Mouse (Mus musculus) forebrain, embryonic 13.5 days (tissue): ENCODE measurements at regions not wholly inside any gene's neighbourhood (a gene's known extent, or its start where the extent isn't known, plus 50 kb on each side); places are given as distances from the start of the nearest gene placed in this dataset.
"Not testable (repeated sequence)": the region's sequence is repeated elsewhere in the genome, so short reads cannot be mapped to it uniquely, and the experiment has no call there.

Experiments
- ATAC-seq: fragments of 200-750 bp; cut with Nextera tagmentation; 2 replicates; pipeline ENCODE4 v1.8.0; 2017
- H3K27ac ChIP-seq: fragments of 300-500 bp; sonication (generic); 2 replicates; pipeline ENCODE4 v1.5.1; 2015; ENCODE audit warnings: inconsistent platforms, mild to moderate bottlenecking, moderate library complexity
- H3K27me3 ChIP-seq: fragments of 300-500 bp; sonication (generic); 2 replicates; pipeline ENCODE4 v1.6.1; 2015; ENCODE audit warnings: mild to moderate bottlenecking, inconsistent platforms
- H3K36me3 ChIP-seq: fragments of 300-500 bp; sonication (generic); 2 replicates; pipeline ENCODE4 v1.6.1; 2015; ENCODE audit warnings: mild to moderate bottlenecking, inconsistent platforms; ENCODE audit not compliant: poor library complexity, severe bottlenecking
- H3K4me1 ChIP-seq: fragments of 300-500 bp; sonication (generic); 2 replicates; pipeline ENCODE4 v1.6.1; 2015; ENCODE audit warnings: inconsistent platforms
- H3K4me2 ChIP-seq: fragments of 300-500 bp; sonication (generic); 2 replicates; pipeline ENCODE4 v1.6.1; 2015; ENCODE audit warnings: inconsistent platforms, mild to moderate bottlenecking, moderate library complexity
- H3K4me3 ChIP-seq: fragments of 300-500 bp; sonication (generic); 2 replicates; pipeline ENCODE4 v1.5.1; 2015; ENCODE audit warnings: mild to moderate bottlenecking, inconsistent platforms
- H3K9ac ChIP-seq: fragments of 300-500 bp; sonication (generic); 2 replicates; pipeline ENCODE4 v1.6.1; 2015; ENCODE audit warnings: mild to moderate bottlenecking, inconsistent platforms
- H3K9me3 ChIP-seq: fragments of 300-500 bp; sonication (generic); replicated peaks from 2 replicates; pipeline ENCODE4 v1.6.1; 2016; ENCODE audit warnings: inconsistent platforms
- WGBS: fragments of 180-500 bp; shearing (Covaris S2); methylation state at CpG from one replicate; pipeline ENCODE4 v1.1.7; 2015; 5-methylcytosine and 5-hydroxymethylcytosine counted together

GRCm38 (mm10) chr11:16607900-16608422 is 99.7 kb upstream of the Sec61g start:
- H3K27ac ChIP-seq, H3K9ac ChIP-seq, H3K9me3 ChIP-seq, H3K36me3 ChIP-seq, ATAC-seq, H3K4me2 ChIP-seq, H3K4me1 ChIP-seq, H3K4me3 ChIP-seq, H3K27me3 ChIP-seq: not testable (repeated sequence)
- 66% methylated on average over 3 of the region's 3 CpGs for WGBS

- no peak overlapping the region for H3K9ac ChIP-seq
- H3K9me3 ChIP-seq = no peaks in the 10 kb centered on the region
- H3K4me2 ChIP-seq = no peak overlapping the region
- H3K27ac ChIP-seq = no peak overlapping the region
- no peaks in the 10 kb centered on the region for H3K27me3 ChIP-seq
- WGBS = 72% methylated on average over 2 of the region's 2 CpGs
- no peak for ATAC-seq
- H3K4me3 ChIP-seq = no peak overlapping the region
- no peaks in the 10 kb centered on the region for H3K4me1 ChIP-seq
- no peaks in the 10 kb centered on the region for H3K36me3 ChIP-seq
These were observed 103.5 kb upstream of the Sec61g start for GRCm38 (mm10) chr11:16611741-16612140.

DNA sequence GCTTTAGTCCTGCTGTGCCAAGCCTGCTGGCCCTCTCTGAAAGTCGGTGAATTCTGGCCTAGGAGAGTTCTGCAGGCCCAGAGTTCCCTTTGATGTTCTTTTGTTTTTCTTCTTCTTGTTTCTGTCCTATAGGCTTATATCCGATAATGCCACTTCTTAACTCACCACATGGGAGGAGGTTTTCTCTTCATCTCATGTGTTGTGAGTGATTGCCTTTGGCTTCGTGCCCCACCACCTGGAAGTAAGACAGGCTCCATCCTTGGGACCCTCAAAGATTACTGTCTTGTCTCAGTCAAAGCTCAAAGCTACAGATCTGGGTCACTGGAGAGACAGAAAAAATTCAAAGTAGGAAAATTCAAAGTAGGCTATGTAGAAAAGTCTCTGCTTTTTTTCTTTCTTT is 104.2 kb upstream of the Sec61g start:
- no peaks in the 10 kb centered on the region for H3K9me3 ChIP-seq
- no peaks in the 10 kb centered on the region for H3K4me1 ChIP-seq
- H3K36me3 ChIP-seq = no peaks in the 10 kb centered on the region
- no peak overlapping the region for H3K27ac ChIP-seq
- H3K4me3 ChIP-seq = no peak overlapping the region
- no peaks in the 10 kb centered on the region for H3K27me3 ChIP-seq
- 72% methylated on average over 3 of the region's 3 CpGs for WGBS
- no peak for ATAC-seq
- H3K4me2 ChIP-seq = no peak overlapping the region
- no peak overlapping the region for H3K9ac ChIP-seq

DNA sequence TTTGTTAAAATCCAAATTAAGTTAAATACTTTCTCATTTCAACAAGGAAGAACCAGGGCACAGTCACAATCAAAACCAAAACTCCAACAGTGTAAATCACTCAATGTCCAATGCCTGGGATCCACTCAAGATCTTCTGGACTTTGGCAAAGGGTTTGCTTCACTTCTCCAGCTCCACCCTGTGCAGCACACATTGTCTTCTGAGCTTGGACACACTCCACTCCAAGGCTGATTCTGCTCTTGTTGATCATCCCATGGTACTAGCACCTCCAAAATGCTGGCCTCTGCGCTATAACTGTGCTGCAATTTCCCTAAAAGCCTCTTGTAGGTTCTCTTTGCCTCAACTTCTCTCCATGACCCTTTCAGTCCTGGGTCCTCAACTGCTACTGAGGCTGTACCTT is 111.5 kb upstream of the Sec61g start:
- WGBS = 85% methylated on average over 1 of the region's 1 CpGs
- no peaks in the 10 kb centered on the region for H3K4me1 ChIP-seq
- no peak overlapping the region for H3K4me3 ChIP-seq
- H3K9me3 ChIP-seq = no peaks in the 10 kb centered on the region
- no peak for ATAC-seq
- H3K27me3 ChIP-seq = no peaks in the 10 kb centered on the region
- no peak overlapping the region for H3K27ac ChIP-seq
- no peaks in the 10 kb centered on the region for H3K36me3 ChIP-seq
- no peak overlapping the region for H3K4me2 ChIP-seq
- H3K9ac ChIP-seq = no peak overlapping the region

- no peak overlapping the region for H3K4me2 ChIP-seq
- H3K36me3 ChIP-seq = no peaks in the 10 kb centered on the region
- no peaks in the 10 kb centered on the region for H3K9me3 ChIP-seq
- H3K27me3 ChIP-seq = no peaks in the 10 kb centered on the region
- 74% methylated on average over 2 of the region's 2 CpGs for WGBS
- ATAC-seq = no peak
- no peak overlapping the region for H3K27ac ChIP-seq
- no peak overlapping the region for H3K9ac ChIP-seq
- H3K4me1 ChIP-seq = peaks cover 8% of the 10 kb centered on the region
- H3K4me3 ChIP-seq = no peak overlapping the region
These were observed 115.4 kb upstream of the Sec61g start for GRCm38 (mm10) chr11:16623694-16624093.

DNA sequence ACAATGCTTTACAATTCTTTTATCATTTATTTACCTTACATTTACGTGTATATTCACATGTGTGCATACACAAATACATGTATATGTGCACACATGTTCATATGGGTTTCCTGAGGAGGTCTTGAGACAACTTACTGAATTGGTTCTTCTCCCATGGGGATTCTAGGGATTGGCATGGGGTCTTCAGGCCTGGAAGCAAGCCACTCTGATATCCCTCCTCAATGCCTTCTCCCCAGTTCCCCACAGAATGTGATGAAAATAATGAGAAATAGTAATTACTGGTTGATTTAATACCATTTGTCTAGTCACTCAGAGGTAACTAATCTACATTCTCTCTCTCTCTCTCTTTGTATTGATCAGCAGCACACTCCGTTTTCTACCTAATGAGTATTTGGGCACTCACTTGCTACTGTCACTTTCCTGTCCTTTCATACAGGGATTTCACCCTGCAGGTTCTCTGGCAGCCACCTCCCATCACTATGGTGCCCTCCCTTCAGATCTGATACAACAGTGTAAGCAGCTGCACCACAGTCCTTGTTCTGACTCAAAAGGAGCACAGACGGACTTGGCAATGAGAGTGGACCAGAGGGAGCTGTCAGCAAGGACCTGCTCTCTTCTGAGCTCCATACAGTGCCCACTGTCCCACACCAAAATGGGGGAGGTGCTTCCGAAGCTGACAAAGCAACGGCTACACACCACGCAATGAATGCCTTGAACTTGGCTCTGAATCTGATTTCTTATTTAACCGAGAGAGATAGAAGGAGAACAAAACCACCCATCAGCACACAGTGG is 119.2 kb upstream of the Sec61g start:
- Histone ChIP-seq H3K36me3 (no peaks in the 10 kb centered on the region), H3K4me2 (0 out of 2 replicates have a peak overlapping the region, but pooled peaks have one; percentile 2), H3K27ac (no peak overlapping the region), H3K9me3 (no peaks in the 10 kb centered on the region), H3K4me1 (peaks cover 8% of the 10 kb centered on the region), H3K4me3 (no peak overlapping the region), H3K27me3 (no peaks in the 10 kb centered on the region), H3K9ac (no peak overlapping the region)
- WGBS = 39% methylated on average over 7 of the region's 7 CpGs
- peak; percentile 95 for ATAC-seq

GRCm38 (mm10) chr11:16629410-16630129 is 121.3 kb upstream of the Sec61g start:
- Histone ChIP-seq H3K4me1 (peaks cover 8% of the 10 kb centered on the region), H3K27me3 (no peaks in the 10 kb centered on the region), H3K9me3 (no peaks in the 10 kb centered on the region), H3K9ac (no peak overlapping the region), H3K4me3 (no peak overlapping the region), H3K36me3 (no peaks in the 10 kb centered on the region), H3K4me2 (no peak overlapping the region), H3K27ac (no peak overlapping the region)
- ATAC-seq = no peak
- WGBS = 88% methylated on average over 1 of the region's 1 CpGs

DNA sequence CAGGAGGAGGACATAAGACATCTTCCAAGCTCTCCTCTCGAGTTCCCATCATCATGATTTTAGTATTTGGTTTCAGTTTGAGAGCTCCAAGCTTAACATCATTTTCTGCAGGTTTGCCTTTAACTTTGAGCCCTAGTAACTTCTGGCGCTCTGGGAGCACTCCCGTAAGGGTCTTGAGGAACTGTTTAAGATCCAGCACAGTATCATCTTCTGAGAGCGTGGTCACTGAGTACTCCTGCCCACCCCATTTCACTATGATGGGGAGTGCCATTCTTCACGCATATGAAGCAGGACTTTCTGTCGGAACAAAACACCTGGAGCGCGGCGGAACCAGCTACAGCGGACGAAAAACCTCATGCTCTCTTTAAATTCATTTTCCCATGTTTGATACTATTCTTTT is 116.2 kb upstream of the Egfr start:
- H3K4me3 ChIP-seq, H3K27me3 ChIP-seq, ATAC-seq, H3K9me3 ChIP-seq, H3K4me1 ChIP-seq, H3K4me2 ChIP-seq, H3K36me3 ChIP-seq, H3K9ac ChIP-seq, H3K27ac ChIP-seq: not testable (repeated sequence)
- 95% methylated on average over 11 of the region's 11 CpGs for WGBS

DNA sequence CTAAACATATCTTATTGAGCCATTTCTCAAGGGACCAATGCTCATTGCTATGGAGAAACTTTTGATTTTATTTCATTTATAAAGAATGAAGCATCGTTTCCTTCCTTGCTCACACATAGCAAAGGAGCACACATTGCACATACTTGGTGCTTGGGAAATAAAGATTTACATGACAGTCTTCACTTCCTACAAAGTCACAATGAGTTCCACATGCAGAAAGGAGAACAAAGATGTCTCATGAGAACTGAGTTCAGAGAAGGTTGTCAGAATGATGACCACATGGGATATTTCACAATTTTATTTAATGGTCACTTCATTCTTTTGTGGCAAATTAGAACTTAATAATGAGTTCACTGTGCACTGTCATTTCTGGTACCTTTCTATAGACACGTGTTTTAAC is 114.3 kb upstream of the Egfr start:
- Histone ChIP-seq H3K27ac (no peak overlapping the region), H3K9me3 (no peaks in the 10 kb centered on the region)

GRCm38 (mm10) chr11:16638349-16638748 is 113.7 kb upstream of the Egfr start:
- H3K4me3 ChIP-seq = no peak overlapping the region
- H3K4me2 ChIP-seq = no peak overlapping the region
- no peak for ATAC-seq
- no peaks in the 10 kb centered on the region for H3K9me3 ChIP-seq
- no peaks in the 10 kb centered on the region for H3K27me3 ChIP-seq
- no peak overlapping the region for H3K9ac ChIP-seq
- H3K36me3 ChIP-seq = no peaks in the 10 kb centered on the region
- H3K4me1 ChIP-seq = no peaks in the 10 kb centered on the region
- WGBS = 86% methylated on average over 4 of the region's 4 CpGs
- no peak overlapping the region for H3K27ac ChIP-seq

More for the DNA sequence above, 114.3 kb upstream of the Egfr start:
- Histone ChIP-seq H3K4me2 (no peak overlapping the region), H3K27me3 (no peaks in the 10 kb centered on the region), H3K9ac (no peak overlapping the region), H3K4me3 (no peak overlapping the region), H3K36me3 (no peaks in the 10 kb centered on the region), H3K4me1 (no peaks in the 10 kb centered on the region)
- WGBS = 92% methylated on average over 2 of the region's 2 CpGs
- ATAC-seq = no peak

DNA sequence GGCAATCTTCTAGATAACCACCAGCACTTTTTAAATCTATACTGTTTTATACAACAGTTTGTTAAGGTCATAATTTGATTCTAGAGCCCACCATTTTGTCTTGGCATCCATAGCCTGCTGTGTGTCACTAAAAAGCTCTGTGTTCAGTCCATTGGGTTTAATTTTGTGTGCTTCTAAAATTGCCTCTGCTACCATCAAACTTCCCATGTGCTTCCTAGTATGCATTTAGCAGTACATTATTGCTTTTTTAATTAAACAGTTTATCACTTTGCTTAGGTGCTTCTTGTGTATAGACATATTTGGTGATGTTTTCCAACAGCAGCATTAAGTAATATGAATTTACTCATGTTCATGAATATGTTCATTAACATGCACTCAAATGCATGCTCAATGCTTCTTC is 102.4 kb upstream of the Egfr start:
- Histone ChIP-seq H3K9me3 (no peaks in the 10 kb centered on the region), H3K4me1 (no peaks in the 10 kb centered on the region), H3K27ac (no peak overlapping the region), H3K4me2 (no peak overlapping the region), H3K9ac (no peak overlapping the region), H3K36me3 (no peaks in the 10 kb centered on the region), H3K27me3 (no peaks in the 10 kb centered on the region), H3K4me3 (no peak overlapping the region)
- ATAC-seq = no peak

- H3K27ac ChIP-seq = no peak overlapping the region
- no peaks in the 10 kb centered on the region for H3K9me3 ChIP-seq
- no peak for ATAC-seq
- H3K36me3 ChIP-seq = no peaks in the 10 kb centered on the region
- no peaks in the 10 kb centered on the region for H3K4me1 ChIP-seq
- no peak overlapping the region for H3K4me2 ChIP-seq
- 93% methylated on average over 3 of the region's 3 CpGs for WGBS
- no peak overlapping the region for H3K9ac ChIP-seq
- no peaks in the 10 kb centered on the region for H3K27me3 ChIP-seq
- H3K4me3 ChIP-seq = no peak overlapping the region
These were observed 88.2 kb upstream of the Egfr start for GRCm38 (mm10) chr11:16663806-16664205.
